Mouse (Mus musculus) liver, adult 2 months (tissue): ENCODE data around the gene Zfp358. TPM values are rescaled to one million over a fixed set of nuclear protein-coding genes. Genes with fewer than 3 reads are reported as not detected.
A peak's percentile ranks its signal among the peaks of the same experiment; 100 is the strongest.

Experiments
- DNase-seq: peaks from one replicate; pipeline ENCODE4 v3.0.0-alpha.2; 2011; ENCODE audit warnings: low read depth, low spot score; ENCODE audit errors: extremely low read depth
- H3K27ac ChIP-seq: fragments of 200-500 bp; replicated peaks from 2 replicates; pipeline ENCODE4 v1.5.1; 2012; ENCODE audit warnings: low read depth, mild to moderate bottlenecking, control low read depth, inconsistent platforms, low read length; ENCODE audit not compliant: insufficient read depth
- H3K27me3 ChIP-seq: fragments of 200-500 bp; 2 replicates; pipeline ENCODE4 v1.6.1; 2012; ENCODE audit warnings: mild to moderate bottlenecking, moderate library complexity, low read length, inconsistent platforms; ENCODE audit not compliant: control insufficient read depth, insufficient read depth
- H3K36me3 ChIP-seq: fragments of 200-500 bp; 2 replicates; pipeline ENCODE4 v1.6.1; 2012; ENCODE audit warnings: low read length, inconsistent platforms; ENCODE audit not compliant: control insufficient read depth, insufficient read depth
- H3K4me1 ChIP-seq: fragments of 200-500 bp; 2 replicates; pipeline ENCODE4 v1.6.1; 2011; ENCODE audit warnings: low read length; ENCODE audit not compliant: control insufficient read depth, insufficient read depth
- H3K4me3 ChIP-seq: fragments of 200-500 bp; 2 replicates; pipeline ENCODE4 v1.5.1; 2011; ENCODE audit warnings: low read depth, mild to moderate bottlenecking, control low read depth, low read length, moderate library complexity; ENCODE audit not compliant: insufficient read depth
- H3K79me2 ChIP-seq: fragments of 200-500 bp; 2 replicates; pipeline ENCODE4 v1.6.1; 2012; ENCODE audit warnings: inconsistent platforms, mild to moderate bottlenecking, low read length, moderate library complexity; ENCODE audit not compliant: control insufficient read depth, insufficient read depth
- H3K9ac ChIP-seq: fragments of 200-500 bp; 2 replicates; pipeline ENCODE4 v1.6.1; 2012; ENCODE audit warnings: low read depth, mild to moderate bottlenecking, control low read depth, inconsistent platforms, low read length
- CTCF ChIP-seq: fragments of 200-500 bp; IDR thresholded peaks from 2 replicates; pipeline ENCODE4 v1.5.1; 2011; ENCODE audit warnings: low read depth, low read length, control low read depth
- POLR2A ChIP-seq: fragments of 200-500 bp; IDR thresholded peaks from 2 replicates; pipeline ENCODE4 v1.6.1; 2011; ENCODE audit warnings: low read length, control low read depth; ENCODE audit not compliant: insufficient read depth; ENCODE audit errors: extremely low read depth
- WGBS: fragments of 180-500 bp; shearing (Covaris S2); methylation state at CpG from one replicate; pipeline ENCODE4 v1.1.7; 2018; 5-methylcytosine and 5-hydroxymethylcytosine counted together
- polyA plus RNA-seq: library from polyadenylated mRNA; depleted of rRNA; stranded (reverse); fragments of >200 nt; gene quantifications from 2 replicates; pipeline ENCODE4 v1.2.3, GENCODE M21; 2012
- total RNA-seq: library from RNA; depleted of rRNA; stranded (reverse); fragments of >200 nt; gene quantifications from 2 replicates; pipeline ENCODE4 v1.2.3, GENCODE M21; 2014

The Zfp358 gene
- total and polyA plus RNA-seq, 2 experiments: 2.7 to 25.9 TPM

DNA sequence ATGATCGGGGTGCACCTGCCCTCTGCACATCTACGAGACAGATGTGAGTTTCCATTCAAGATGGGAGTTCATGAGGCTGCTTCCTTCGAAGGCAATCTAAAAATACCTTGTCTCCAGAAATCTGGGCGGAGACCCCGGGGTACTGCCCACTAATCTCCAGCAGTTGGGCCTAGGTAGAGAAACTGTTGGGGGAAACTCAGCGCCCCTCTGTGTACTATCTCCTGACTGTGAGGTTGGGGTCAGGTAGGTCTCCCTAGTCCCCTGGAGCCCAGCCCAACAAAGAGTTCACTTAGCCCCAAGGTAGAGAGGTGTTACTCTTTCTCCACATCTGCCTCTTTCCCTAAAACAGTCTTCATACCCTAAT, 889 bp downstream of the Zfp358 start:
- H3K9ac ChIP-seq: peak overlapping the region; percentile 100; the same call in 1 of the 2 replicates
- no peak overlapping the region for H3K27ac ChIP-seq
- 37% methylated on average over 6 of the region's 6 CpGs for WGBS
- TF ChIP-seq POLR2A: no peak
- no peak for TF ChIP-seq CTCF
- H3K36me3 ChIP-seq: no peaks in the 10 kb centered on the region
- H3K4me3 ChIP-seq: peak overlapping the region; percentile 100
- H3K4me1 ChIP-seq: peaks cover 3% of the 10 kb centered on the region; the same call in 1 of the 2 replicates
- H3K79me2 ChIP-seq: peaks cover 10% of the 10 kb centered on the region; the same call in 1 of the 2 replicates
- DNase-seq: no peak
- no peaks in the 10 kb centered on the region for H3K27me3 ChIP-seq

DNA sequence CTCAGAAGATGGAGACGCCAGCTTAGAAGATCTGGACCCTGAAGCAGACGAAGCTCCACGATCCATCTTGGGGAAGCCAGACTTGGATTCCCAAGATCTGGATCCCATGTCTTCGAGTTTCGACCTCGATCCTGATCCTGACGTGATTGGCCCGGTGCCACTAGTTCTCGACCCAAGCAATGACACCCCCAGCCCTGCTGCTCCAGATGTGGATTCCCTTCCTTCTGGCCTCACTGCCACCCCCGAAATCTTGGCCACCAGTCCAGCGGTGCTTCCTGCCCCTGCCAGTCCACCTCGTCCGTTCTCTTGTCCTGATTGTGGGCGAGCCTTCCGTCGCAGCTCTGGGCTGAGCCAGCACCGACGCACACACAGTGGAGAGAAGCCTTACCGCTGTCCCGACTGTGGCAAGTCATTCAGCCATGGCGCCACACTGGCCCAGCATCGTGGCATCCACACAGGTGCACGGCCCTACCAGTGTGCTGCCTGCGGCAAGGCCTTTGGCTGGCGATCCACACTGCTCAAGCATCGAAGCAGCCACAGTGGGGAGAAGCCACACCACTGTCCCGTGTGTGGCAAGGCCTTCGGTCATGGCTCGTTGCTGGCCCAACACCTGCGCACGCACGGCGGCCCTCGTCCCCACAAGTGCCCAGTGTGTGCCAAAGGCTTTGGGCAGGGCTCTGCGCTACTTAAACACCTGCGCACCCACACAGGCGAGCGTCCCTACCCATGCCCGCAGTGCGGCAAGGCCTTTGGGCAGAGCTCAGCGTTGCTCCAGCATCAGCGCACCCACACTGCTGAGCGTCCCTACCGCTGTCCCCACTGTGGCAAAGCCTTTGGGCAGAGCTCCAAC, 2.9 kb downstream of the Zfp358 start:
- no peak for DNase-seq
- TF ChIP-seq CTCF (no peak), POLR2A (no peak)
- H3K36me3 ChIP-seq: no peaks in the 10 kb centered on the region
- H3K4me3 ChIP-seq: no peak overlapping the region
- no peaks in the 10 kb centered on the region for H3K27me3 ChIP-seq
- H3K79me2 ChIP-seq: peaks cover 10% of the 10 kb centered on the region; the same call in 1 of the 2 replicates
- WGBS: 97% methylated on average over 44 of the region's 44 CpGs
- no peak overlapping the region for H3K27ac ChIP-seq
- no peak overlapping the region for H3K9ac ChIP-seq
- peaks cover 6% of the 10 kb centered on the region for H3K4me1 ChIP-seq

GRCm38 (mm10) chr8:3496428-3496748, 3.5 kb downstream of the Zfp358 start:
- DNase-seq: no peak
- Histone ChIP-seq H3K4me1 (peaks cover 10% of the 10 kb centered on the region), H3K27ac (no peak overlapping the region), H3K27me3 (no peaks in the 10 kb centered on the region), H3K36me3 (no peaks in the 10 kb centered on the region), H3K9ac (no peak overlapping the region), H3K79me2 (peaks cover 10% of the 10 kb centered on the region; the same call in 1 of the 2 replicates), H3K4me3 (no peak overlapping the region)
- no peak for TF ChIP-seq CTCF
- no peak for TF ChIP-seq POLR2A
- WGBS: 86% methylated on average over 15 of the region's 15 CpGs

DNA sequence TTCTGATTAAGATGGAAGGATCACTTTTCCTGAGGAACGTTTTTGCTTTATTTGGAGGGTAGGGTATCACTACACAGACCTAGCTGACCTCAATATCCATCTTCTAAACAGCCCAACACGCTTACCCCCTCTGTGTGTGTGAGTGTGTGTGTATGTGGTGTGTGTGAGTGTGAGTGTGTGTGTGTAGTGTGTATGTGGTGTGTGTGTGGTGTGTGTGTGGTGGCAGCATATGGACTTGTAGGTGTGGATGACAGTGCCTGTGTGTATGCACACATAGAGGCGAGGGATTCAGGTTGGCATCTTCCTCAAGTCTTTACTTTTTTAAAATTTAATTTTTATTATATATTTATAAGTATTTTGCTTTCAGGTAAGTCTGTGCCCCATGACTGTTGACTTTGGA, 5.6 kb downstream of the Zfp358 start:
- TF ChIP-seq CTCF: no peak
- no peak for TF ChIP-seq POLR2A
- Histone ChIP-seq H3K9ac (no peak overlapping the region), H3K27me3 (no peaks in the 10 kb centered on the region), H3K27ac (no peak overlapping the region), H3K4me3 (no peak overlapping the region), H3K79me2 (peaks cover 5% of the 10 kb centered on the region; the same call in 1 of the 2 replicates), H3K36me3 (no peaks in the 10 kb centered on the region), H3K4me1 (peaks cover 13% of the 10 kb centered on the region)
- 92% methylated on average over 3 of the region's 3 CpGs for WGBS
- DNase-seq: no peak

DNA sequence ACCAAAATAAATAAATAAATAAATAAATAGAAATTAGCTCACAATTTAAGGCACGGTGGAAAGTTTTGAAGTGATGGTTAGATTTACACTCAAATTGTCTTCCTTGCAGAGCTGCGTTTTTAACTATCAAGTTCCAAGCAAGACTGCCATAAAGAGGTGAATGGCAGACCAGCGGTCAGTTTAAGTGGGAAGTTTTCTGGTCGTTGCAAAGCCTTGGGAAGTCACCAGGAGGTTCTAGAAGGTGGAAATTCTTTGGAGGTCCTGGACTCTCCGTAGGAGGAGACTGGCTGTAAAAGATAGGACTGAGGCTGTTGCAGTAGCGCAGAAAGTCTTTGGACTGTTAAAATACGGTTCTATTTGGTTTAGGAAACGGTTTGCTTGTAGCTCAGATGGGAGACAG, 6.8 kb downstream of the Zfp358 start:
- Histone ChIP-seq H3K79me2 (peaks cover 5% of the 10 kb centered on the region; the same call in 1 of the 2 replicates), H3K27ac (peak overlapping the region; percentile 92), H3K4me3 (peak overlapping the region; percentile 60), H3K36me3 (no peaks in the 10 kb centered on the region), H3K9ac (peak overlapping the region; percentile 86), H3K4me1 (peaks cover 9% of the 10 kb centered on the region), H3K27me3 (no peaks in the 10 kb centered on the region)
- TF ChIP-seq CTCF (no peak), POLR2A (no peak)
- WGBS: 3% methylated on average over 8 of the region's 8 CpGs
- DNase-seq: no peak

- Histone ChIP-seq H3K27me3 (no peaks in the 10 kb centered on the region), H3K4me3 (peak within 1 kb of the TSS; percentile 76), H3K79me2 (peaks cover 5% of the 10 kb centered on the region; the same call in 1 of the 2 replicates), H3K36me3 (no peaks in the 10 kb centered on the region), H3K9ac (peak within 1 kb of the TSS; percentile 86), H3K4me1 (peaks cover 9% of the 10 kb centered on the region), H3K27ac (peak within 1 kb of the TSS; percentile 92)
- no peak for TF ChIP-seq CTCF
- peak; percentile 70 for TF ChIP-seq POLR2A
- DNase-seq: peak; percentile 91
- under 1% methylated on average over 70 of the region's 70 CpGs for WGBS
These were observed 7.5 kb downstream of the Zfp358 start, which contains the start of gene Mcoln1 for GRCm38 (mm10) chr8:3500235-3501090. Gene Mcoln1, plus strand, starts transcription at chr8:3500457.
